Mouse (Mus musculus) heart, embryonic 15.5 days (tissue): ENCODE data around the gene Acy3. TPM values are rescaled to one million over a fixed set of nuclear protein-coding genes. Genes with fewer than 3 reads are reported as not detected.
"Not testable (repeated sequence)": the region's sequence is repeated elsewhere in the genome, so short reads cannot be mapped to it uniquely, and the experiment has no call there.

Source experiments
- ATAC-seq: fragments of 200-750 bp; cut with Nextera tagmentation; replicated peaks from 2 replicates; pipeline ENCODE4 v1.8.0; 2017; ENCODE audit warnings: low read depth, moderate TSS enrichment; ENCODE audit not compliant: insufficient number of reproducible peaks, insufficient read depth, low FRiP score
- H3K27ac ChIP-seq: fragments of 300-500 bp; sonication (generic); 2 replicates; pipeline ENCODE4 v1.5.1; 2015; ENCODE audit warnings: mild to moderate bottlenecking, inconsistent platforms
- H3K27me3 ChIP-seq: fragments of 300-500 bp; sonication (generic); 2 replicates; pipeline ENCODE4 v1.6.1; 2015; ENCODE audit warnings: inconsistent platforms
- H3K36me3 ChIP-seq: fragments of 300-500 bp; sonication (generic); 2 replicates; pipeline ENCODE4 v1.6.1; 2015; ENCODE audit warnings: mild to moderate bottlenecking, inconsistent platforms
- H3K4me1 ChIP-seq: fragments of 300-500 bp; sonication (generic); replicated peaks from 2 replicates; pipeline ENCODE4 v1.6.1; 2015; ENCODE audit warnings: inconsistent platforms
- H3K4me2 ChIP-seq: fragments of 300-500 bp; sonication (generic); 2 replicates; pipeline ENCODE4 v1.6.1; 2015; ENCODE audit warnings: inconsistent platforms, mild to moderate bottlenecking, moderate library complexity
- H3K4me3 ChIP-seq: fragments of 300-500 bp; sonication (generic); 2 replicates; pipeline ENCODE4 v1.5.1; 2015; ENCODE audit warnings: mild to moderate bottlenecking, inconsistent platforms
- H3K9ac ChIP-seq: fragments of 300-500 bp; sonication (generic); 2 replicates; pipeline ENCODE4 v1.6.1; 2015; ENCODE audit warnings: mild to moderate bottlenecking, inconsistent platforms
- H3K9me3 ChIP-seq: fragments of 300-500 bp; sonication (generic); replicated peaks from 2 replicates; pipeline ENCODE4 v1.6.1; 2016; ENCODE audit warnings: inconsistent platforms
- WGBS: fragments of 180-500 bp; shearing (Covaris S2); methylation state at CpG from one replicate; pipeline ENCODE4 v1.1.7; 2015; ENCODE audit warnings: mixed read lengths; 5-methylcytosine and 5-hydroxymethylcytosine counted together
- polyA plus RNA-seq: library from polyadenylated mRNA; unstranded; fragments of >200 nt; fragmentation: Nextera tagmentation; extraction: Ambion mirVana; gene quantifications from 2 replicates; pipeline ENCODE4 v1.2.1, GENCODE M21; 2015

Gene Acy3
- polyA plus RNA-seq, 1 experiment from 2014 or later: 11.3 TPM

GRCm38 (mm10) chr19:3974608-3975007 is 11.8 kb upstream of the Acy3 start:
- not testable (repeated sequence) for H3K4me1 ChIP-seq, H3K27ac ChIP-seq, ATAC-seq, H3K9ac ChIP-seq, H3K4me3 ChIP-seq, H3K27me3 ChIP-seq, H3K9me3 ChIP-seq, H3K4me2 ChIP-seq, H3K36me3 ChIP-seq
- WGBS: 61% methylated on average over 6 of the region's 6 CpGs

GRCm38 (mm10) chr19:3975866-3976265 is 10.5 kb upstream of the Acy3 start:
- Histone ChIP-seq H3K9me3 (no peaks in the 10 kb centered on the region), H3K4me3 (no peak overlapping the region), H3K4me1 (no peaks in the 10 kb centered on the region; the same call in 1 of the 2 replicates), H3K27ac (no peak overlapping the region), H3K27me3 (peaks cover 5% of the 10 kb centered on the region; the same call in 1 of the 2 replicates), H3K36me3 (no peaks in the 10 kb centered on the region), H3K4me2 (no peak overlapping the region), H3K9ac (no peak overlapping the region)
- no peak for ATAC-seq
- WGBS: 72% methylated on average over 2 of the region's 2 CpGs

- H3K9ac ChIP-seq: no peak overlapping the region
- peaks cover 8% of the 10 kb centered on the region for H3K4me1 ChIP-seq
- H3K4me3 ChIP-seq: no peak overlapping the region
- ATAC-seq: peak; percentile 44
- 15% methylated on average over 4 of the region's 4 CpGs for WGBS
- H3K36me3 ChIP-seq: no peaks in the 10 kb centered on the region
- H3K27me3 ChIP-seq: peaks cover 6% of the 10 kb centered on the region; the same call in 1 of the 2 replicates
- H3K9me3 ChIP-seq: no peaks in the 10 kb centered on the region
- no peak overlapping the region for H3K27ac ChIP-seq
- H3K4me2 ChIP-seq: no peak overlapping the region
These were observed 6.1 kb upstream of the Acy3 start for GRCm38 (mm10) chr19:3980309-3980708.

GRCm38 (mm10) chr19:3980917-3981316 is 5.5 kb upstream of the Acy3 start:
- H3K4me2 ChIP-seq: no peak overlapping the region
- no peak overlapping the region for H3K9ac ChIP-seq
- H3K27me3 ChIP-seq: peaks cover 6% of the 10 kb centered on the region; the same call in 1 of the 2 replicates
- WGBS: 66% methylated on average over 9 of the region's 9 CpGs
- ATAC-seq: no peak
- no peaks in the 10 kb centered on the region for H3K9me3 ChIP-seq
- no peak overlapping the region for H3K4me3 ChIP-seq
- no peak overlapping the region for H3K27ac ChIP-seq
- H3K36me3 ChIP-seq: no peaks in the 10 kb centered on the region
- peaks cover 14% of the 10 kb centered on the region for H3K4me1 ChIP-seq

- Histone ChIP-seq H3K9me3 (no peaks in the 10 kb centered on the region), H3K4me3 (no peak overlapping the region), H3K27me3 (peaks cover 6% of the 10 kb centered on the region; the same call in 1 of the 2 replicates), H3K4me1 (peaks cover 27% of the 10 kb centered on the region), H3K27ac (no peak overlapping the region), H3K36me3 (no peaks in the 10 kb centered on the region), H3K4me2 (no peak overlapping the region), H3K9ac (no peak overlapping the region)
- whole genome bisulfite sequencing: 54% methylated on average over 9 of the region's 9 CpGs
- ATAC-seq: no peak
These were observed 2.7 kb upstream of the Acy3 start for GRCm38 (mm10) chr19:3983527-3984200.

GRCm38 (mm10) chr19:3985261-3985681 is 1.1 kb upstream of the Acy3 start:
- 0 out of 2 replicates have a peak overlapping the region, but pooled peaks have one; percentile 8 for H3K4me2 ChIP-seq
- H3K27ac ChIP-seq: peak overlapping the region; percentile 64
- WGBS: 29% methylated on average over 8 of the region's 8 CpGs
- no peaks in the 10 kb centered on the region for H3K36me3 ChIP-seq
- ATAC-seq: no peak
- peaks cover 6% of the 10 kb centered on the region; the same call in 1 of the 2 replicates for H3K27me3 ChIP-seq
- H3K9ac ChIP-seq: no peak overlapping the region
- H3K4me1 ChIP-seq: peaks cover 27% of the 10 kb centered on the region
- no peaks in the 10 kb centered on the region for H3K9me3 ChIP-seq
- H3K4me3 ChIP-seq: no peak overlapping the region

DNA sequence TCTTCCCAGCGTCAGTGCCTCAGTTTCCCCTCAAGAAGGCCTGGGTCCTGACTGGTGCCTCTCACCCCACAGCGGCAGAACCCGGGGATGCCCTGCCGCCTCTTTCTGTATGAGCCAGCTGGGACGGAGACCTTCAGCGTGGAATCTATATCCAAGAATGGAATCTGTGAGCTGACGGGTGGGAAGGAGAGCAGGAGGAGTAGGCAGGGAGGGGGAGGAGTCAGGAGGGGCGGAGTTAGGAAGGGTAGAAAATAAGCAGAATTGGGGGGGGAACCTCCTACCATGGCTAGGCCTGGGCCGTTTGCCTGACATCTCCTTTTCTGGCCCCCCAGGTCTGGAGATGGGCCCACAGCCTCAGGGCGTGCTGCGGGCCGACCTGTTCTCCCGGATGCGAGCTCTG is 1.7 kb downstream of the Acy3 start:
- H3K27me3 ChIP-seq: peaks cover 8% of the 10 kb centered on the region; the same call in 1 of the 2 replicates
- H3K9me3 ChIP-seq: no peaks in the 10 kb centered on the region
- no peak for ATAC-seq
- no peak overlapping the region for H3K27ac ChIP-seq
- H3K9ac ChIP-seq: no peak overlapping the region
- peaks cover 27% of the 10 kb centered on the region for H3K4me1 ChIP-seq
- H3K4me2 ChIP-seq: no peak overlapping the region
- no peak overlapping the region for H3K4me3 ChIP-seq
- no peaks in the 10 kb centered on the region for H3K36me3 ChIP-seq
- 86% methylated on average over 14 of the region's 14 CpGs for WGBS

DNA sequence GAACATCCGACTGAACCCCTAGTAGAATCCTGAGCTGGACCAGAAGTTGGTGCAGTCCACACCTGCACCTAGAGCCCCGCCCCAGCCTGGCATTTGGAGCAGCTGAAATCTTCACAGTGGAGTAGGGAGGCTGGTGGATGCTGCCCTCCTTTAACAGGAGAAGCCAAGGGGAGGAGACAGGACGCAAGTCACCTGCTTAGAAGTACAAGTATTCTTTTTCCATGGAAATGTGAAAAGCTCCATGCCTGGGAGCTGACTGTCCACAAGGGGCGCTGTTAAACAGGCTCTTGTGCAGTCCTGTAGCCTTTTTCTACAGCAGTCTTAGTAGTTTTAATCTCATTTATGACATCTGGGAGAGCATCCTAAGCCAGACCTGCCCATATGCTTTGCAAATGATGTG is 2.4 kb downstream of the Acy3 start:
- Histone ChIP-seq H3K27me3 (peaks cover 10% of the 10 kb centered on the region; the same call in 1 of the 2 replicates), H3K9me3 (no peaks in the 10 kb centered on the region), H3K27ac (no peak overlapping the region), H3K4me2 (no peak overlapping the region), H3K36me3 (no peaks in the 10 kb centered on the region), H3K4me1 (peaks cover 27% of the 10 kb centered on the region), H3K4me3 (no peak overlapping the region), H3K9ac (no peak overlapping the region)
- 87% methylated on average over 4 of the region's 4 CpGs for WGBS
- ATAC-seq: no peak

GRCm38 (mm10) chr19:3990804-3991203 is 4.4 kb downstream of the Acy3 start:
- Histone ChIP-seq H3K36me3 (no peaks in the 10 kb centered on the region), H3K4me3 (no peak overlapping the region), H3K4me2 (no peak overlapping the region), H3K9ac (no peak overlapping the region), H3K9me3 (no peaks in the 10 kb centered on the region), H3K27ac (no peak overlapping the region), H3K27me3 (peaks cover 10% of the 10 kb centered on the region; the same call in 1 of the 2 replicates), H3K4me1 (peaks cover 14% of the 10 kb centered on the region)
- 47% methylated on average over 6 of the region's 6 CpGs for WGBS
- ATAC-seq: no peak

DNA sequence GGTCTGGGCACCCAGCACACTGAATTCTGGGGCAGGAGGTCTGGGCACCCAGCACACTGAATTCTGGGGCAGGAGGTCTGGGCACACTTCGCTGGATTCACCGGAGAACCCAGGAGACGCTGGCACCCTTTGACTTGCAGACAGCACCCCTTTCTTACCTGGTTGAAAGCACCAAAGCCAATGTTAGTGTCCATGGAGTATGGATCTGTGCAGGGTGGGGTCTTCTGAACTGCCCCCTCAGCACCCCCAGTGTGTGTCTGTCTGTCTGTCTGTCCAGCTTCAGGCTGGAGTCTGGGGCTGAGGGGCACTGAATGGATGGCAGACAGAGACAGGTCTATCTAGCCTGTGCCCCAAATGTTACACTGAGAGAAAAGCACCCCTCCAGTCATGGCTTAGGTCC is 5.2 kb downstream of the Acy3 start:
- no peak for ATAC-seq
- Histone ChIP-seq H3K4me1 (peaks cover 6% of the 10 kb centered on the region), H3K4me2 (no peak overlapping the region), H3K9ac (no peak overlapping the region), H3K27me3 (peaks cover 10% of the 10 kb centered on the region; the same call in 1 of the 2 replicates), H3K36me3 (no peaks in the 10 kb centered on the region), H3K9me3 (no peaks in the 10 kb centered on the region), H3K4me3 (no peak overlapping the region), H3K27ac (no peak overlapping the region)
- WGBS: 97% methylated on average over 3 of the region's 3 CpGs

- H3K27me3 ChIP-seq: peaks cover 10% of the 10 kb centered on the region; the same call in 1 of the 2 replicates
- no peak overlapping the region for H3K4me2 ChIP-seq
- no peak for ATAC-seq
- H3K36me3 ChIP-seq: no peaks in the 10 kb centered on the region
- WGBS: 80% methylated on average over 3 of the region's 3 CpGs
- no peak overlapping the region for H3K4me3 ChIP-seq
- H3K27ac ChIP-seq: no peak overlapping the region
- H3K9me3 ChIP-seq: no peaks in the 10 kb centered on the region
- H3K9ac ChIP-seq: no peak overlapping the region
- peaks cover 2% of the 10 kb centered on the region for H3K4me1 ChIP-seq
These were observed 5.6 kb downstream of the Acy3 start for GRCm38 (mm10) chr19:3991966-3992365.

GRCm38 (mm10) chr19:3992416-3992815 is 6.0 kb downstream of the Acy3 start, which contains the start of gene Tbx10:
TSS of gene Tbx10 (plus strand) at chr19:3992752.
- no peaks in the 10 kb centered on the region for H3K36me3 ChIP-seq
- no peak within 1 kb of the TSS for H3K4me2 ChIP-seq
- no peaks in the 10 kb centered on the region for H3K4me1 ChIP-seq
- H3K9ac ChIP-seq: no peak within 1 kb of the TSS
- peaks cover 10% of the 10 kb centered on the region; the same call in 1 of the 2 replicates for H3K27me3 ChIP-seq
- no peaks in the 10 kb centered on the region for H3K9me3 ChIP-seq
- ATAC-seq: no peak
- H3K27ac ChIP-seq: no peak within 1 kb of the TSS
- no peak within 1 kb of the TSS for H3K4me3 ChIP-seq
- 62% methylated on average over 5 of the region's 5 CpGs for WGBS
